Mouse (Mus musculus) lung, adult 2 months (tissue): ENCODE results near the gene Cygb. TPM values are rescaled to one million over a fixed set of nuclear protein-coding genes. Genes with fewer than 3 reads are reported as not detected.

ENCODE experiments used
- DNase-seq: peaks from one replicate; pipeline ENCODE4 v3.0.0; 2022
- H3K4me1 ChIP-seq: fragments of 200-500 bp; 2 replicates; pipeline ENCODE4 v1.6.1; 2011; ENCODE audit warnings: low read length; ENCODE audit not compliant: control insufficient read depth, insufficient read depth
- H3K4me3 ChIP-seq: fragments of 200-500 bp; replicated peaks from 2 replicates; pipeline ENCODE3; 2011; ENCODE audit warnings: low read depth, mild to moderate bottlenecking, control low read depth, low read length; ENCODE audit errors: extremely low read depth
- CTCF ChIP-seq: fragments of 200-500 bp; IDR thresholded peaks from 2 replicates; pipeline ENCODE4 v1.5.1; 2011; ENCODE audit warnings: mild to moderate bottlenecking, low read length, control low read depth; ENCODE audit not compliant: insufficient read depth
- POLR2A ChIP-seq: fragments of 200-500 bp; IDR thresholded peaks from 2 replicates; pipeline ENCODE4 v1.6.1; 2011; ENCODE audit warnings: low read depth, mild to moderate bottlenecking, control low read depth, low read length, borderline replicate concordance; ENCODE audit errors: extremely low read depth
- WGBS: fragments of 180-500 bp; shearing (Covaris S2); methylation state at CpG from one replicate; pipeline ENCODE4 v1.1.7; 2018; 5-methylcytosine and 5-hydroxymethylcytosine counted together
- polyA plus RNA-seq: library from polyadenylated mRNA; depleted of rRNA; stranded (reverse); fragments of >200 nt; gene quantifications from 2 replicates; pipeline ENCODE4 v1.2.3, GENCODE M21; 2012

Gene Cygb
- polyA plus RNA-seq, 1 experiment: 33.6 TPM

DNA sequence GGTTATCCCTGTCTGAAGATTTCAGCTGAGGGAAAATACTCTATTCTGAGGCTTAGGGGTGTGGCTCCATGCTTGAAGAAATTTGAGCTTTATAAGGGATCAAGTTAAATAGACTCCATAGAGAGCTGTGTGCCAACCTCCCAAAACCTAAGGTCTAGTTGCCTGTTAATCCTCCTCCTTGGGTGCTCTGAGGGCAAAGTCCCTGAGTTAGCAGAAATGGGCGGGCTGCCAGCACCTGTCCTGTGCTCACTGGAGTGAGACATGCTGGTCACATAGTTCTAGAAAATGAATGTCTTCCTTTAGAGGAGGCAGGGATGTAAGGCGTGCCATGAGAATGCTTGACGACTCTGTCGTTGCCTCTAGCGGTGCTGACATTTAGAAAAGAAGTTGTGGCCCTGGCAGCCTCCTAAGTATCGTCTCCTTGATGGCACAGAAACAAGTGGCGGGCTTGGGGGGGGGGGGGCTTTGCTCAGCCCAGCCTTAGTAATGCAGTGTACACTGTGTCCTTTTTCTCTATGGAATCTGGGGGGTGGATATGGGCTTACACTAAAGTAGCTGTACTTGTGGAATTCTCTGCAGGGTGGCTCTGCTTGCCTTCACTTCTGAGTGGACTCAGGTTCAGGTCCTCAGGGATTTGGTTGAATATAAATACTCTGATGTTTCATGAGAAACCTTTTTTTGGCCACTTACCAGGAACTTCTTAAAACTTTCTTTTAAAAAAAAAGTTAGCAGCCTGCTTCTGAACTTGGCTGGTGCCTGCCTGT lies 20.7 kb upstream of the Cygb start:
- TF ChIP-seq CTCF: no peak
- TF ChIP-seq POLR2A: no peak
- WGBS: 62% methylated on average over 7 of the region's 7 CpGs
- DNase-seq: no peak
- peaks cover 3% of the 10 kb centered on the region for H3K4me1 ChIP-seq
- H3K4me3 ChIP-seq: no peak overlapping the region

GRCm38 (mm10) chr11:116673410-116673809 lies 19.3 kb upstream of the Cygb start:
- DNase-seq: no peak
- Histone ChIP-seq H3K4me1 (peaks cover 3% of the 10 kb centered on the region), H3K4me3 (no peak overlapping the region)
- TF ChIP-seq POLR2A (no peak), CTCF (no peak)
- 80% methylated on average over 2 of the region's 2 CpGs for WGBS

DNA sequence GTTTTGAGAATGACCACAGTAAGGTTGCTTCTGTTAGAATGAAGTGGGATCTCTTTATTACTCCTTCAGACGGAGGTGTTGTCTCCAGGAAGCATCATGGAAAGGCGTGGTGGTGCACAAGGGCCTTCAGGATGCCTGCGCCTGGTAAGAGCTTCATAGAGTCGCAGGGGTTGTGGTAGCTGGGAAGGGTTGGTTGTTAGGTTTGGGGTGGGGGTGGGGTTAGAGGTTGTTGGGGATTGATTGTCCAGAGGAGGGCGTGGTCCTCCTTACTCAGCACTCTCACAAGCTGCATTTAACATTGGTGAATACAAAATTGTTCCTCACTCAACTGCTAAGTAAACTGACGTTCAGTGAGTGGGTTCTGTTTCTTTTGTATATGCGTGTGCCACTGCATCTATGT lies 18.5 kb upstream of the Cygb start:
- no peak overlapping the region for H3K4me3 ChIP-seq
- 12% methylated on average over 7 of the region's 7 CpGs for WGBS
- TF ChIP-seq CTCF: no peak
- TF ChIP-seq POLR2A: no peak
- DNase-seq: no peak
- peaks cover 3% of the 10 kb centered on the region for H3K4me1 ChIP-seq

DNA sequence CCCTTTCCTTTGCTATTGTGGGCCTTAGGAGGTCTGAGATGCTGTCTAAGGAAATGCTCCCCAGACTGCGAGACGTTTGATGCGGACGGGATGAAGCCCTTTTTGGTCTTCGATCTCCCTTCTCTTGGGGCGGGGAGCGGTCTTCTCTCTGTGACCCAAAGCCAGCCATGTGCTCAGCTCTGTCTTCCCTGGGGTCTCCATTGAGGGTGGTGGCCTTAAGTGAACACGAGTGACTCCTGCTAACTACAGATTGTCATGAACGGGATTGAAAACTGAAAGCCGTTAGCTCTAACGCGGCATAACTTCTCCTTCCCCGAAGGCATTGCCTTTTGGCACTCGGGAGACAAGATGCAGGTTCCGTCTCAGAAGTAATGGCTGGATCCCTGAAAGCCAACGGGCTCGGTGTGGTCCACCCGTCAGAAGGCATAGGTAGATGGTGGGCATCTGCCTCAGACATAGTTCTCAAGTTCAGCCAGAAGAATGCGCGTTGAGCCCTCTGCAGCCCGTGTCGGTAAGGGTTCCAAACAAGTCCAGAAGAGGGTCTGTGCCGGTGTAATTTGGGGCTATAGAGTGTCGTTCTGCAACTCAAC lies 17.8 kb upstream of the Cygb start:
- WGBS: 1% methylated on average over 24 of the region's 24 CpGs

GRCm38 (mm10) chr11:116671112-116671844 lies 17.2 kb upstream of the Cygb start:
- under 1% methylated on average over 45 of the region's 45 CpGs for WGBS
- peaks cover 5% of the 10 kb centered on the region for H3K4me1 ChIP-seq
- TF ChIP-seq POLR2A (peak; percentile 80; the same call in 1 of the 2 replicates), CTCF (peak; percentile 71)
- peak; percentile 98 for DNase-seq
- H3K4me3 ChIP-seq: peak overlapping the region; percentile 80

More for the DNA sequence above, 17.8 kb upstream of the Cygb start:
- DNase-seq: peak; percentile 27
- peak overlapping the region; percentile 80 for H3K4me3 ChIP-seq
- H3K4me1 ChIP-seq: peaks cover 3% of the 10 kb centered on the region
- TF ChIP-seq CTCF (no peak), POLR2A (no peak)

DNA sequence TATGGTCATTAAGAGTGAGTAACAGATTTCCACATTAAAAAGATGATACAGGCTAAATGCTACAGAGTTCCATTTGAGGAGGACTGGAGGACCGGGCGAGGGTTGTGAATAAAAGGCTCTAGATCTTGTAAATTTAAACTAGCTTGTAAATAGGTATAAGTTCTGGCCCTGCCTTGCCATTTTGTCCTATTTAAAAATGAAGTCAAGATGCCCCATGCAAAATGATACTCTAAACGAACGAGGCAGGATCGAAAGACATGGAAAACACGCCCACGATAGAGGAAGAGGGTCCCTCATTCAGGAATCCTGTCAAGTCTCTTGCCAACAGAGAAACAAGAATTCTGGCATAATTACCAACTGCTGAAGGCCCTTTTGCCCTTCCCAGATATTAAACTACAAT lies 16.3 kb upstream of the Cygb start:
- no peak for DNase-seq
- Histone ChIP-seq H3K4me1 (peaks cover 7% of the 10 kb centered on the region), H3K4me3 (no peak overlapping the region)
- TF ChIP-seq CTCF (no peak), POLR2A (no peak)
- WGBS: 78% methylated on average over 7 of the region's 7 CpGs

GRCm38 (mm10) chr11:116669787-116670365 lies 15.8 kb upstream of the Cygb start:
- TF ChIP-seq CTCF (no peak), POLR2A (no peak)
- Histone ChIP-seq H3K4me3 (no peak overlapping the region), H3K4me1 (peaks cover 7% of the 10 kb centered on the region)
- whole genome bisulfite sequencing: 61% methylated on average over 13 of the region's 13 CpGs
- no peak for DNase-seq

DNA sequence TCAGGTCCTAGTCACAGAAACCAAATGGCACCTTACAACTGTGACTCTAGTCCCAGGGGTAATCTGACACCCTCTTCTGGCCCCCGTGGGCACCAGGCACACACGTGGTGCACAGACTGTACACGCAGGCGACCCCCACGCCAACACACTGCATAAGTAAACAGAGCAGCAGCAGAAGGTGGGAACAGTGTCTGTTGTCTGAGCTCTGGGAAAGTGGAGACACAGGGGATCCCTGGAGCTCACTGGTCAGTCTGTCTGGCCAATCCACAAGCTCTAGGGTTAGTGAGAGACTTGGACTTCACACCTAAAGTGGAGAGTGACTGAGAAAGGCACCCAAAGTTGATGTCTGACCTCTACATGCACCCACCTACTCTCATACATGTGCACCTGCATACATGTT lies 15.2 kb upstream of the Cygb start:
- Histone ChIP-seq H3K4me1 (peaks cover 7% of the 10 kb centered on the region), H3K4me3 (no peak overlapping the region)
- TF ChIP-seq CTCF: no peak
- no peak for TF ChIP-seq POLR2A
- DNase-seq: no peak
- 49% methylated on average over 5 of the region's 5 CpGs for WGBS

DNA sequence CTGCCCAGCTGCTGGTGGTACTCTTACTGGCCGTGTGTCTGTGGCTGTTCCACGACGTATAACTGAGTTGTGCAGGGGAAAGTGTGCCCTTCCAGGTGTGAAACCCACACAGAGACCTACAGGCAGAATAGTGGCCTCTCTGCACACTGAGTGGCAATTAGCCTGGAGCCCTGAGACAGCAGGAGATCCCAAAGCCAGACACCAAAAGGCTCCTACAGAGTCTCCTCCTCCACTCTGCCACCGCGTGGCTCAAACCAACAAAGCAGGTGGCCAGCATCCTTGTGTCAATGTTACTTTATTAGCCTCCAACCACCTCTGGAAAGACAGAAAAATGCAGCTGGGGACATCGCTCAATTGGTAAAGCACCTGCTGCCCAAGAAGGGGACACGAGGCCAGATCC lies 14.7 kb upstream of the Cygb start:
- DNase-seq: no peak
- no peak for TF ChIP-seq POLR2A
- no peak for TF ChIP-seq CTCF
- 62% methylated on average over 7 of the region's 7 CpGs for WGBS
- Histone ChIP-seq H3K4me3 (no peak overlapping the region), H3K4me1 (peaks cover 7% of the 10 kb centered on the region)
